Mouse (Mus musculus) lung, adult 2 months (tissue): Measurements from ENCODE around the gene Mgst3. TPM values are rescaled to one million over a fixed set of nuclear protein-coding genes. Genes with fewer than 3 reads are reported as not detected.

Experiments
- DNase-seq: peaks from one replicate; pipeline ENCODE4 v3.0.0; 2022
- H3K4me1 ChIP-seq: fragments of 200-500 bp; 2 replicates; pipeline ENCODE4 v1.6.1; 2011; ENCODE audit warnings: low read length; ENCODE audit not compliant: control insufficient read depth, insufficient read depth
- H3K4me3 ChIP-seq: fragments of 200-500 bp; replicated peaks from 2 replicates; pipeline ENCODE3; 2011; ENCODE audit warnings: low read depth, mild to moderate bottlenecking, control low read depth, low read length; ENCODE audit errors: extremely low read depth
- CTCF ChIP-seq: fragments of 200-500 bp; IDR thresholded peaks from 2 replicates; pipeline ENCODE4 v1.5.1; 2011; ENCODE audit warnings: mild to moderate bottlenecking, low read length, control low read depth; ENCODE audit not compliant: insufficient read depth
- POLR2A ChIP-seq: fragments of 200-500 bp; IDR thresholded peaks from 2 replicates; pipeline ENCODE4 v1.6.1; 2011; ENCODE audit warnings: low read depth, mild to moderate bottlenecking, control low read depth, low read length, borderline replicate concordance; ENCODE audit errors: extremely low read depth
- WGBS: fragments of 180-500 bp; shearing (Covaris S2); methylation state at CpG from one replicate; pipeline ENCODE4 v1.1.7; 2018; 5-methylcytosine and 5-hydroxymethylcytosine counted together
- polyA plus RNA-seq: library from polyadenylated mRNA; depleted of rRNA; stranded (reverse); fragments of >200 nt; gene quantifications from 2 replicates; pipeline ENCODE4 v1.2.3, GENCODE M21; 2012

Mgst3 gene
- polyA plus RNA-seq, 1 experiment = 150 TPM

DNA sequence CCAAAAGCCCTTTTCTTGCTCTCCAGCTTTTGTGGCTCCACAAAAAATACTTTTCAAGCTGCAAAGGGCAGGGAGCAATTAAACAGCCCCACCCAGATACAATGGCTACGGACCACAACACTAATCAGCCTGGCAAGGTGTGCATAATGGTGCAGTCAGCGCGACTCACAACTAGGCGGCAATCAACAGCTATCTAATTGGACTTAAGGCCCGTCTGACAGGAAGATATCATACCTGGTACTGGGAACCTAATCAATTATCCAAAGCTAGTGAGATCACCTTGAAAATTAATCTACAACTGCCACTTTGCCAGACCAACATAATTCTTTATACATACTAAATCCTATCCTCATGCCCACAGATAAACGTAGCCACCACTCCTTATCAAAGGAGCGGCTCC, 11.3 kb downstream of the Mgst3 start:
- 90% methylated on average over 7 of the region's 7 CpGs for WGBS
- no peak for DNase-seq
- no peak overlapping the region for H3K4me3 ChIP-seq
- TF ChIP-seq CTCF = no peak
- TF ChIP-seq POLR2A = no peak
- no peaks in the 10 kb centered on the region for H3K4me1 ChIP-seq

DNA sequence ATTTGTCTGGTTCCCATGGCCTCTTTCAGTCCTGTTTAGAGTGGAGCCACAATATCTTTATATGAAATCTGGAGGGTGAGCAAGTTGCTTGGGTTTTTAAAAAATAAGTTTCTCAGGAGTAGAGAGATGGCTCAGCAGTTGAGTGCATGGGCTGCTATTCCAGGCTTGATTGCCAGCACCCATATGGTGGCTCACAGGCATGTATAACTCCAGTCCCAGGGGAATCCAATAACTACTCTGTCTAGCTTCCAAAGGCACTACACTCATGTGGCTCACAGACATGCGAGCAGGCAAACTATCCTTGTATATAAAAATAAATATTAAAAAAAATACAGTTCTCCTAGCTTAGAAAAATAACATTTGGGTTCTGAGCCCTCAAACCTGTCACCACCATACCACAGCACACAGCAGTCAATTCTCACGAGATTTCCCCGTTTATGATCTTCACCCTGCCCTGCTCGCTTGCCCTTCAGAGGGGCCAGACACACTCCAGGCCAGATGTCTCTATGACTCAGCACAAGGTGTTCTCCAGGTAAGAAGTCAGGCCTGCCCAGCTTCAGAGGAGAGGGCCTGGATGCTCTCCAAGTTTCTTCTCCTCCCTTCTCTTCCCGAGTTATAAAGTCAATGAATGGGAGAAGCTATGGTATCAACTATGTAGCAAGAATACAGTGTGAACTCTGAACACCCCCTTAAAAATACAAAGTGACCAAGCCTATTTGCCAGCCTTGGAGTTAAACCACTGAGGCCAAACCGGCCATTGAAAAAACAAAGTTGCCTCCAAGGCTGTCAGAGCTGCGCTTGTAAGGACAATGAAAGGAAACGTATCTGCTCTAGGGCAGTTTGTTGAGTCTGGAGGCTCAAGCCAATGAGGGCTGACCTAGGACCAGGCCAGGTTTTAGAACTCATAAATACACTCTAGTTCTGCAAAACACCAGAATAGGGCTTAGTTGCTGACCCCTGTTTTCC, 12.3 kb downstream of the Mgst3 start:
- no peak for DNase-seq
- Histone ChIP-seq H3K4me1 (no peaks in the 10 kb centered on the region), H3K4me3 (no peak overlapping the region)
- 56% methylated on average over 8 of the region's 8 CpGs for WGBS
- no peak for TF ChIP-seq CTCF
- TF ChIP-seq POLR2A = no peak

DNA sequence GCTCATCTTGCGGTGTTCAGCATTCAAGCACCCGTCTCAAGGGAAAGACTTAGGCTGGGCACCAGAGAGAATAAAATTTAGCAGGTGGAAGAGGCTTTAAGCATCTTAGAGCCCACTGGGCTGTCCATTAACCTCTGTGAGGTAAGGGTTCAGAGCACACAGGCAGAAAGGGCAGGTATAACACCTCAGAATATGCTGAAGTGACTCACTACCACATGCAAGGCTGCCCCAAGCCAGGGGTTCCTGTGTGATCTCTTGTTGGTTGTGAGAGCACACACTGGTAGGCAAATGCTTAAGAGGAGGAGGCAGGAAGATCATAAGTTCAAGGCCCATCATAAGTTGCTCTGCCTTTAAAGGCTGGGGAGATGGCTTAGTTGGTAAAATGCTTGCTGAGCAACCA, 13.4 kb downstream of the Mgst3 start:
- no peak for DNase-seq
- no peak overlapping the region for H3K4me3 ChIP-seq
- WGBS = 99% methylated on average over 2 of the region's 2 CpGs
- no peaks in the 10 kb centered on the region for H3K4me1 ChIP-seq
- no peak for TF ChIP-seq CTCF
- no peak for TF ChIP-seq POLR2A

DNA sequence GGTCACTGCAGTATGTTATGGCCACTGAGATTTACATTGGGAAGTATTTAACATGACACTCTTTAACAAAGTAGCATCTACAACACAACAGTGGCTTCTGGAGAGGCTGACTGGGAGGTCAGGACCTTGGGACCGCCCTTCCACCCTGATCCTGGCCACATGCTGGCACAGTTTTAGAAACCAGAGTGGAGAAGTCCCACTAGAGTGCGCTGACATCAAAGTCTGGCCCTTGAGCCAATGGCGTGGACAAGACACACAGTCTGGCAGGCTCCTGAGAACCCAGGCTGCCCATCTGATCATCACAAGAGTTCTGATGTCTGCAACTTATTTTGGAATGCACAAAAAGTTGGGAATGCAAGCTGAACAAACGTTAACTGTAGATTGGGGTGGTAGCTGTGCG, 13.9 kb downstream of the Mgst3 start:
- TF ChIP-seq CTCF = no peak
- no peak for TF ChIP-seq POLR2A
- DNase-seq = no peak
- no peak overlapping the region for H3K4me3 ChIP-seq
- 80% methylated on average over 5 of the region's 5 CpGs for WGBS
- no peaks in the 10 kb centered on the region for H3K4me1 ChIP-seq

DNA sequence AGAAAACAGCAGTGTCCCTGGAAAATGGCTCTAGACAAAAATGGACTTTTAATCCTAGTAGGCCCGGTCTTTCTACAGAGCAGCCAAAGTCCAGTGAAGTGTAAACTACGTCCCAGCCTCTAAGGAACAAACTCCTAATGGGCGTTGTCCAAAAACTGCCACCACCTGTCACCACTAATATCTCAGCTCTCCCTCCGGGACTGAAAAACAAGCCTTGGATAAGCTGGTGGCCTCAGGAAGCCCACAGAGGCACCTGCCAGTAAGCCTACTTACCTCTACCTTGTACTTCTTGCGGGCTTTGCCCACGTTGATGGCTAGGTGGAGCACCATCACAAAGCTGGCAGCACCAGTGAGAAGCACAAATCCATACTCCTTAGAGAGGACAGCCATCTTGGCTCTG, 15.6 kb downstream of the Mgst3 start:
- TF ChIP-seq POLR2A (no peak), CTCF (no peak)
- WGBS = 79% methylated on average over 6 of the region's 6 CpGs
- no peaks in the 10 kb centered on the region for H3K4me1 ChIP-seq
- DNase-seq = no peak
- H3K4me3 ChIP-seq = no peak overlapping the region

DNA sequence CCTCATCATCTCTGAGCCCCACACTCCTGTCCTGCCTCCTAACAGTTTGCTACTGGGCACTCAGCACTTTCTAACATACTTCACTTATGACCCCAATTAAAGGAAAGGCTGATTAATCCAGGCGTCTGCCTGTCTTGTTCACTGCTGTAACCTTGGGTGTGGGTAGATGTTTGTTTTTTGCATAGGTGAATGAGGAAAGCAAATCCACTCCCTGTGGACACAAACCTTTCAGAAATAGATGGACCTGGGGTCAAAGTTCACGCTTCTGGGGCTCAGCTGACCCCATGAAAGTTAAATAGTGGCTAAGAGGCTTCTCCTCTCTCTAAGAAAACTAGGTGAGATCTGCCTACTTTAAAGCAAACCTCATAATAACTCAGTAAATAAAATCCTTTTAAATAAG, 18.7 kb downstream of the Mgst3 start:
- no peak overlapping the region for H3K4me3 ChIP-seq
- DNase-seq = no peak
- H3K4me1 ChIP-seq = no peaks in the 10 kb centered on the region
- TF ChIP-seq POLR2A (no peak), CTCF (no peak)
- WGBS = 69% methylated on average over 2 of the region's 2 CpGs

DNA sequence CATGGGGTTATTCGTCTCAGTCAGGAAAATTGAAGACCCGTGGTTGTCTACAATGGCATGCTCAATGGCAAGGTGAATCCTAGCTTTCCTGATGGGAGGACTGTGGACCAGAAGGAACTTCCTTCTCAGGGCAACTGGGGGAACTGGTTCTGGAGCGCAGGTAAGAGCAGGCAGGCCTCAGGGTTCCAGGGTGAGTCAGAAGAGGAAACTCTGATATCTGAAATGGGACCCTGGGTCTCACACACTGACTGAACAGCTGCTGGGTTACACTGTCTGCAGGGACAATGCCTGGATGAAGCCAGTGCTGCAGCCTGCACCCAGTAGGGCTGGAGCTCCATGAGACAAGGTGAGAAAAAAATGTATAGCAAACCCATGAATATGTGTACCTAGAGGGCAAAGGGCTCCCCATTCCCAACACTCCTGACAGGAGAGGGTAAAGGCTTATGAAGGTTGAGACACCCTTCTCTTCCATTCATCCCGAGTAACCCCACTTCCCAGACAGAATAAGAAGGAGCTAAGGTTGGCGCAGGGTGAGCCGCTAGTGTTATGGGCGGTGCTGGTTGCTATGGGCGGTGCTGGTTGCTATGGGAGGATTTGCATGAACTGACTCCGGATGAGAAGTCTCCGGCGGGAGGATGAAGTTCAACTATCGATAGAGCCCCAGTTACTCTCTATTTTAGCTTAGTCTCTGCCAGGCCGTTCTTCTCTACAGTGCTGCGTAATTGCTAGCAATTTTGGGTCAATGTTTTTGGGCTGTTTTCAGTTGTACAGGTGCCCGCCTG, 19.4 kb downstream of the Mgst3 start:
- peak; percentile 41 for DNase-seq
- 37% methylated on average over 15 of the region's 15 CpGs for WGBS
- TF ChIP-seq POLR2A = no peak
- TF ChIP-seq CTCF = no peak
- no peak overlapping the region for H3K4me3 ChIP-seq
- no peaks in the 10 kb centered on the region for H3K4me1 ChIP-seq

DNA sequence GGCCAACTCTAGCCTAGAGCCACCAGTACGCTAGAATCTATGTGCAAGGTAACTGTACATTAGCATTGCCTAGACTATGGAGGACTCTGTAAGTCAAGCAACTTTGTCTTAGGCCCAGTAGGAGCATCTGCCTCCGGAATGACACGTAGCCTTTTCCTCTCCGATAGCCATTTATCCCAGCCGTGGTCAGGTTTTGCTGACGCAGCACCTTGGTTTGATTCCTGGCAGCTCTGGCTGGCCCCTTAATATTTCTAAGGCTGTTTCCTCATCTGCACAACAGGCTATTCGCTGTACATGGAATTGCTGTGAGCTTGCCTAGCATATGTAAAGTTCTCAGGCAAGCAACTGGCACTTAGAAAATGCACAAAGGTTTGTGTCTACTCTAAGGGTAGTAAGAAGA, 20.9 kb downstream of the Mgst3 start:
- TF ChIP-seq POLR2A = no peak
- TF ChIP-seq CTCF = no peak
- H3K4me1 ChIP-seq = no peaks in the 10 kb centered on the region
- no peak overlapping the region for H3K4me3 ChIP-seq
- 90% methylated on average over 7 of the region's 7 CpGs for WGBS
- DNase-seq = no peak

DNA sequence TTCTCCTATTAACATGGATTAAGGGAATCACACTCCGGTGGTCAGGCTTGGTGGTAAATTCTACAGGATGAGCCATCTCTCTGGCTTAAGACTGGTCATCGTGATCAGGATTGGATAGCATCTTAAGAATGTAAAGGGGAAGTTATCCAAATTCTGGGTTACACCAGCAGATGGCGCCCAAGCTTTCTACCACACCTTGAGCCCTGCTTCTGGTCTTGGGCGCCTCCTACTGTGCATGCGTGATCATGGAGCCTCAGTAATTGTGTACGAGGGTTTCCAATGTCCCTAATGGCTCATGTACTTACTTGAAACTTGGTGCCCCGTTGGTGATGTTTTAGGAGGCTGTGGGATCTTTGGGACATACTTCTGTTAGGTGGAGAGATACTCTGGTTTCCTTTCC, 23.7 kb downstream of the Mgst3 start:
- WGBS = 8% methylated on average over 7 of the region's 7 CpGs

DNA sequence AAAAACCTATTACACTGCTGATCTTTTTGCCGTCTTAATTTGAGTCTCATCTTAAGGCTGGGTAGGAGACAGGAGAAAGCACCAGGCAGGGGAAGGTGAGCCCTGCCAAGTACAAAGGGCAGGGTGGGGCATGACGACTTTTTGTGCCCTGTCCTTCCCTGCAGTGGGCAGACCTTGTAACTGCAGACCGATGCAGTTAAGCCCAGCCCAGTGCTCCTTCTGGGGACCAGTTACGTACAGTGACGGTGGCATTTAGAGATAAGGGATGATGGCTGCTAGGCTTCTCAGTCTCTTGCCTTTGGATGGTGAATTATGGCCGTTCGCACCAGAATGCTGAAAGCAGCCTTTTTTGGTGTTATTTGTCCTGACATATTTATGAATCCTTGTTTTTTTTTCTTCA, 25.1 kb downstream of the Mgst3 start:
- WGBS = 81% methylated on average over 7 of the region's 7 CpGs
- Histone ChIP-seq H3K4me3 (no peak overlapping the region), H3K4me1 (no peaks in the 10 kb centered on the region)
- TF ChIP-seq POLR2A = no peak
- no peak for TF ChIP-seq CTCF
- no peak for DNase-seq

More for the DNA sequence above, 23.7 kb downstream of the Mgst3 start:
- TF ChIP-seq CTCF (peak; percentile 99), POLR2A (peak; percentile 22; the same call in 1 of the 2 replicates)
- Histone ChIP-seq H3K4me1 (no peaks in the 10 kb centered on the region), H3K4me3 (no peak overlapping the region)
- DNase-seq = peak; percentile 84
